Mouse (Mus musculus): Measurements from ENCODE around the gene Pdzd2. TPM values are rescaled to one million over a fixed set of nuclear protein-coding genes. Genes with fewer than 3 reads are reported as not detected.
A peak's percentile ranks its signal among the peaks of the same experiment; 100 is the strongest.

The Pdzd2 gene
- polyA plus RNA-seq, 1 experiment: 125 TPM

- no peaks in the 10 kb centered on the region for H3K4me1 ChIP-seq (ENCODE audit: control insufficient read depth, insufficient read depth, low read length)
- 80% methylated on average over 9 of the region's 9 CpGs for WGBS
- TF ChIP-seq POLR2A (IDR thresholded peaks at IDR 0.05; ENCODE audit: borderline replicate concordance, extremely low read depth, low read depth, low read length) (no peak), CTCF (IDR thresholded peaks at IDR 0.05; ENCODE audit: insufficient read depth, low read length) (no peak)
- no peak overlapping the region for H3K4me3 ChIP-seq (replicated peaks; ENCODE audit: extremely low read depth, low read depth, low read length)
- DNase-seq: no peak
These were observed 133.4 kb downstream of the Pdzd2 start for GRCm38 (mm10) chr15:12606306-12606705.

- 51% methylated on average over 10 of the region's 10 CpGs for WGBS
- Histone ChIP-seq H3K4me3 (replicated peaks; ENCODE audit: extremely low read depth, low read depth, low read length) (no peak overlapping the region), H3K4me1 (ENCODE audit: control insufficient read depth, insufficient read depth, low read length) (no peaks in the 10 kb centered on the region)
- no peak for DNase-seq
- no peak for TF ChIP-seq POLR2A (IDR thresholded peaks at IDR 0.05; ENCODE audit: borderline replicate concordance, extremely low read depth, low read depth, low read length)
- no peak for TF ChIP-seq CTCF (IDR thresholded peaks at IDR 0.05; ENCODE audit: insufficient read depth, low read length)
These were observed 134.3 kb downstream of the Pdzd2 start for GRCm38 (mm10) chr15:12605239-12605993.

- WGBS: 94% methylated on average over 4 of the region's 4 CpGs
These were observed 136.1 kb downstream of the Pdzd2 start for GRCm38 (mm10) chr15:12603674-12604073.

GRCm38 (mm10) chr15:12593094-12593493 lies 146.6 kb downstream of the Pdzd2 start:
- Histone ChIP-seq H3K4me1 (ENCODE audit: control insufficient read depth, insufficient read depth, low read length) (no peaks in the 10 kb centered on the region), H3K4me3 (replicated peaks; ENCODE audit: extremely low read depth, low read depth, low read length) (no peak overlapping the region)
- TF ChIP-seq CTCF (IDR thresholded peaks at IDR 0.05; ENCODE audit: insufficient read depth, low read length) (no peak), POLR2A (IDR thresholded peaks at IDR 0.05; ENCODE audit: borderline replicate concordance, extremely low read depth, low read depth, low read length) (no peak)
- WGBS: 62% methylated on average over 4 of the region's 4 CpGs
- DNase-seq: no peak

More at GRCm38 (mm10) chr15:12603674-12604073, 136.1 kb downstream of the Pdzd2 start:
- no peak overlapping the region for H3K4me3 ChIP-seq (replicated peaks; ENCODE audit: extremely low read depth, low read depth, low read length)
- no peak for TF ChIP-seq CTCF (IDR thresholded peaks at IDR 0.05; ENCODE audit: insufficient read depth, low read length)
- TF ChIP-seq POLR2A (IDR thresholded peaks at IDR 0.05; ENCODE audit: borderline replicate concordance, extremely low read depth, low read depth, low read length): no peak
- H3K4me1 ChIP-seq (ENCODE audit: control insufficient read depth, insufficient read depth, low read length): no peaks in the 10 kb centered on the region
- no peak for DNase-seq

GRCm38 (mm10) chr15:12592628-12593027 lies 147.1 kb downstream of the Pdzd2 start:
- TF ChIP-seq POLR2A (IDR thresholded peaks at IDR 0.05; ENCODE audit: borderline replicate concordance, extremely low read depth, low read depth, low read length) (no peak), CTCF (IDR thresholded peaks at IDR 0.05; ENCODE audit: insufficient read depth, low read length) (no peak)
- WGBS: 29% methylated on average over 3 of the region's 3 CpGs
- no peak overlapping the region for H3K4me3 ChIP-seq (replicated peaks; ENCODE audit: extremely low read depth, low read depth, low read length)
- no peak for DNase-seq
- no peaks in the 10 kb centered on the region for H3K4me1 ChIP-seq (ENCODE audit: control insufficient read depth, insufficient read depth, low read length)

- Histone ChIP-seq H3K4me3 (replicated peaks; ENCODE audit: extremely low read depth, low read depth, low read length) (no peak overlapping the region), H3K4me1 (ENCODE audit: control insufficient read depth, insufficient read depth, low read length) (no peaks in the 10 kb centered on the region)
- 57% methylated on average over 3 of the region's 3 CpGs for WGBS
- no peak for DNase-seq
- TF ChIP-seq POLR2A (IDR thresholded peaks at IDR 0.05; ENCODE audit: borderline replicate concordance, extremely low read depth, low read depth, low read length) (no peak), CTCF (IDR thresholded peaks at IDR 0.05; ENCODE audit: insufficient read depth, low read length) (no peak)
These were observed 151.1 kb downstream of the Pdzd2 start for GRCm38 (mm10) chr15:12588661-12589060.

- no peak for TF ChIP-seq CTCF (IDR thresholded peaks at IDR 0.05; ENCODE audit: insufficient read depth, low read length)
- no peak for TF ChIP-seq POLR2A (IDR thresholded peaks at IDR 0.05; ENCODE audit: borderline replicate concordance, extremely low read depth, low read depth, low read length)
- no peak for DNase-seq
- no peaks in the 10 kb centered on the region for H3K4me1 ChIP-seq (ENCODE audit: control insufficient read depth, insufficient read depth, low read length)
- 81% methylated on average over 4 of the region's 4 CpGs for WGBS
- H3K4me3 ChIP-seq (replicated peaks; ENCODE audit: extremely low read depth, low read depth, low read length): no peak overlapping the region
These were observed 152.8 kb downstream of the Pdzd2 start for GRCm38 (mm10) chr15:12586852-12587424.

- no peaks in the 10 kb centered on the region for H3K4me1 ChIP-seq (ENCODE audit: control insufficient read depth, insufficient read depth, low read length)
- 6% methylated on average over 5 of the region's 5 CpGs for WGBS
- DNase-seq: peak; percentile 43
- TF ChIP-seq CTCF (IDR thresholded peaks at IDR 0.05; ENCODE audit: insufficient read depth, low read length): peak; percentile 79
- TF ChIP-seq POLR2A (IDR thresholded peaks at IDR 0.05; ENCODE audit: borderline replicate concordance, extremely low read depth, low read depth, low read length): no peak
- no peak overlapping the region for H3K4me3 ChIP-seq (replicated peaks; ENCODE audit: extremely low read depth, low read depth, low read length)
These were observed 153.6 kb downstream of the Pdzd2 start for GRCm38 (mm10) chr15:12586154-12586553.

GRCm38 (mm10) chr15:12583051-12583450 lies 156.7 kb downstream of the Pdzd2 start:
- H3K4me1 ChIP-seq (ENCODE audit: control insufficient read depth, insufficient read depth, low read length): no peaks in the 10 kb centered on the region
- WGBS: 91% methylated on average over 3 of the region's 3 CpGs
- DNase-seq: no peak

GRCm38 (mm10) chr15:12582471-12582870 lies 157.3 kb downstream of the Pdzd2 start:
- no peaks in the 10 kb centered on the region for H3K4me1 ChIP-seq (ENCODE audit: control insufficient read depth, insufficient read depth, low read length)
- DNase-seq: no peak
- H3K4me3 ChIP-seq (replicated peaks; ENCODE audit: extremely low read depth, low read depth, low read length): no peak overlapping the region
- TF ChIP-seq CTCF (IDR thresholded peaks at IDR 0.05; ENCODE audit: insufficient read depth, low read length) (no peak), POLR2A (IDR thresholded peaks at IDR 0.05; ENCODE audit: borderline replicate concordance, extremely low read depth, low read depth, low read length) (no peak)

More at GRCm38 (mm10) chr15:12583051-12583450, 156.7 kb downstream of the Pdzd2 start:
- no peak overlapping the region for H3K4me3 ChIP-seq (replicated peaks; ENCODE audit: extremely low read depth, low read depth, low read length)
- no peak for TF ChIP-seq POLR2A (IDR thresholded peaks at IDR 0.05; ENCODE audit: borderline replicate concordance, extremely low read depth, low read depth, low read length)
- TF ChIP-seq CTCF (IDR thresholded peaks at IDR 0.05; ENCODE audit: insufficient read depth, low read length): no peak

Measured in lung, adult 2 months (tissue).